Comparison of ENCODE assay signal across 9 mouse cellular contexts in genomic region chr14:34569534-34570194, GRCm38 (mm10). TPM values are rescaled to one million over a fixed set of nuclear protein-coding genes. Genes with fewer than 3 reads are reported as not detected.
A peak's percentile ranks its signal among the peaks of the same experiment; 100 is the strongest.
DNase-seq lines count a peak whose midpoint lies in the region; ATAC-seq and TF ChIP-seq lines count a peak whose summit lies in the region.
"Had no signal": no experiment of that assay in that cellular context is flagged by ENCODE, and none has a peak within 500 bp of the region (broad histone marks: within the 10 kb centered on the region; RNA-seq: fewer than 3 reads in every experiment).

No protein-coding gene starts in this region.

- no peaks in the 10 kb centered on the region for H3K36me3 ChIP-seq in E14TG2a.4 (ENCODE audit: insufficient read depth, low read length)
- H3K36me3 ChIP-seq in forebrain, embryonic 15.5 days = no peaks in the 10 kb centered on the region
- H3K36me3 ChIP-seq in liver, embryonic 13.5 days = no peaks in the 10 kb centered on the region

- TF ChIP-seq CTCF in E14TG2a.4 (conservative IDR thresholded peaks at IDR 0.05; ENCODE audit: low read length) = no peak

- peaks cover 38% of the 10 kb centered on the region for H3K4me1 ChIP-seq in E14TG2a.4 (replicated peaks; ENCODE audit: low read depth, low read length)
- H3K4me1 ChIP-seq in forebrain, embryonic 15.5 days = peaks cover 13% of the 10 kb centered on the region
- no peaks in the 10 kb centered on the region; the same call in 1 of the 2 replicates for H3K4me1 ChIP-seq in liver, embryonic 13.5 days (replicated peaks)

- ATAC-seq in forebrain, embryonic 15.5 days (replicated peaks) = no peak
- no peak for ATAC-seq in liver, embryonic 13.5 days (ENCODE audit: low read depth)

- no peaks in the 10 kb centered on the region for H3K9me3 ChIP-seq in E14TG2a.4 (ENCODE audit: low read length)
- no peaks in the 10 kb centered on the region for H3K9me3 ChIP-seq in forebrain, embryonic 15.5 days
- no peaks in the 10 kb centered on the region for H3K9me3 ChIP-seq in liver, embryonic 13.5 days (replicated peaks)

- H3K9ac ChIP-seq in forebrain, embryonic 15.5 days (replicated peaks) = peak overlapping the region; percentile 38
- H3K9ac ChIP-seq in liver, embryonic 13.5 days = no peak overlapping the region

- no peak overlapping the region for H3K27ac ChIP-seq in forebrain, embryonic 15.5 days (replicated peaks)
- no peak overlapping the region for H3K27ac ChIP-seq in liver, embryonic 13.5 days

- peak; percentile 92 for DNase-seq in heart, adult 11 months
- no peak for DNase-seq in heart, postnatal 14 days
- no peak for DNase-seq in liver, embryonic 13.5 days
- DNase-seq in left cerebral cortex, adult 11 months (ENCODE audit: low spot score) = no peak
- no peak for DNase-seq in adrenal gland, postnatal 36 days
- no peak for DNase-seq in spleen, postnatal 4 days (ENCODE audit: low spot score in 2 of 2)

- H3K4me2 ChIP-seq in forebrain, embryonic 15.5 days (replicated peaks) = peak overlapping the region; percentile 66
- peak overlapping the region; percentile 38 for H3K4me2 ChIP-seq in liver, embryonic 13.5 days

- intact Hi-C loops in heart, postnatal 14 days (cut with DNase I) = loop anchor here (5.0 kb wide), 1 partner anchor 197 kb away; the partner anchor contains the start of gene Sncg

- WGBS in forebrain, embryonic 15.5 days = 47% methylated on average over 27 of the region's 27 CpGs
- WGBS in liver, embryonic 13.5 days (ENCODE audit: insufficient replicate concordance) = 28% methylated on average over 27 of the region's 27 CpGs

- H3K4me3 ChIP-seq in E14TG2a.4 (replicated peaks; ENCODE audit: low read length) = peak overlapping the region; percentile 64
- H3K4me3 ChIP-seq in forebrain, embryonic 15.5 days = peak overlapping the region; percentile 35
- H3K4me3 ChIP-seq in liver, embryonic 13.5 days (replicated peaks) = no peak overlapping the region

- H3K27me3 ChIP-seq in E14TG2a.4 (ENCODE audit: insufficient read depth, low read length) = peaks cover 18% of the 10 kb centered on the region
- no peaks in the 10 kb centered on the region for H3K27me3 ChIP-seq in forebrain, embryonic 15.5 days
- peaks cover 17% of the 10 kb centered on the region for H3K27me3 ChIP-seq in liver, embryonic 13.5 days

RNA-seq across cellular contexts. Expression of gene Ldb3, which starts 18.8 kb away (rescaled TPM):
- total RNA-seq in heart, postnatal 14 days (2021) = 100 to 1,000 TPM; 877 to 926 TPM
- polyA plus RNA-seq in forebrain, embryonic 15.5 days (2015; fragmentation: Nextera tagmentation; extraction: Ambion mirVana) = 0.46 and 0.60 TPM in 2 replicates
- 0.54 and 0.59 TPM in 2 replicates for polyA plus RNA-seq in liver, embryonic 13.5 days (2015; fragmentation: Nextera tagmentation; extraction: Ambion mirVana)
- total RNA-seq in adrenal gland, postnatal 36 days (2021) = 1 to 10 TPM in 1 of 2 experiments, under 1 TPM in 1; 0.46 to 1.1 TPM

RNA-seq across cellular contexts. Expression of gene Opn4, which starts 30.3 kb away (rescaled TPM):
- 1 to 10 TPM; 2.2 to 2.3 TPM for total RNA-seq in heart, postnatal 14 days (2021)
- polyA plus RNA-seq in forebrain, embryonic 15.5 days (2015; fragmentation: Nextera tagmentation; extraction: Ambion mirVana) = not detected in 2 replicates
- polyA plus RNA-seq in liver, embryonic 13.5 days (2015; fragmentation: Nextera tagmentation; extraction: Ambion mirVana) = not detected in 2 replicates
- not detected for total RNA-seq in adrenal gland, postnatal 36 days (2021)

RNA-seq across cellular contexts. Expression of gene 9230112D13Rik, which starts 47.1 kb away (rescaled TPM):
- total RNA-seq in heart, postnatal 14 days (2021) = not detected
- polyA plus RNA-seq in forebrain, embryonic 15.5 days (2015; fragmentation: Nextera tagmentation; extraction: Ambion mirVana) = not detected in 2 replicates
- not detected in 2 replicates for polyA plus RNA-seq in liver, embryonic 13.5 days (2015; fragmentation: Nextera tagmentation; extraction: Ambion mirVana)
- not detected for total RNA-seq in adrenal gland, postnatal 36 days (2021)
- polyA plus RNA-seq: large intestine, adult 2 months had no signal

Comparison
In these comparisons a context has a peak if more than half of its experiments do, and no peak if none do; other contexts are left out.
1. RNA of gene Ldb3, which starts 18.8 kb away (total RNA-seq): 877 to 926 TPM in heart, postnatal 14 days; 0.46 to 1.1 TPM in adrenal gland, postnatal 36 days; every median in the first group is over 100 times any median in the second.